Mouse (Mus musculus) bone marrow macrophage, adult 2 months (primary cell): ENCODE measurements around the gene Ovca2.

Source experiments
- CTCF ChIP-seq: IDR thresholded peaks from 2 replicates; pipeline ENCODE4 v1.5.1; 2012; ENCODE audit warnings: low read depth, mild to moderate bottlenecking, low read length, moderate library complexity
- POLR2A ChIP-seq: IDR thresholded peaks from 2 replicates; pipeline ENCODE4 v1.6.1; 2012; ENCODE audit warnings: mild to moderate bottlenecking, low read depth, low read length, borderline replicate concordance

DNA sequence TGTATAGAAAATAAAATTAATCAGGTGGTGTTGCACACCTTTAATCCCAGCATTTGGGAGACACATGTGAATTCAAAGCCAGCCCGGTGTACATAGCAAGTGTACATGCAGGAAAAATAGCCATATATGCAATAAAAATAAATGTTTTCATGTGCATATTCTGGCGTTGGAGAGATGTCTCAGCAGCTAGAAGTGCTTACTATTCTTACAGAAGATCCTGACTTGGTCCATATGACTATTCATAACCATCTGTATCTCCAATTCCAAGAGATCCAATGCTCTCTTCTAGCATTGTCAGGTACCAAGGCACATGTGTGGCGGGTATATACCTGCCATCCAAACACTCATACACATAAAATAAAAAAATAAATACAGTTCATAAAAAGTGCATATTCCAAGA is 52.3 kb downstream of the Ovca2 start:
- TF ChIP-seq POLR2A (no peak), CTCF (no peak)
